Mouse (Mus musculus) hindbrain, embryonic 15.5 days (tissue): ENCODE results near the gene Mrpl2. TPM values are rescaled to one million over a fixed set of nuclear protein-coding genes. Genes with fewer than 3 reads are reported as not detected.

Experiments
- ATAC-seq: fragments of 200-750 bp; cut with Nextera tagmentation; 2 replicates; pipeline ENCODE4 v1.8.0; 2017; ENCODE audit warnings: low read depth, moderate number of reproducible peaks, moderate TSS enrichment; ENCODE audit not compliant: low FRiP score
- H3K27ac ChIP-seq: fragments of 300-500 bp; sonication (generic); replicated peaks from 2 replicates; pipeline ENCODE4 v1.5.1; 2015; ENCODE audit warnings: mild to moderate bottlenecking, inconsistent platforms
- H3K27me3 ChIP-seq: fragments of 300-500 bp; sonication (generic); 2 replicates; pipeline ENCODE4 v1.6.1; 2015; ENCODE audit warnings: control low read depth, inconsistent platforms
- H3K36me3 ChIP-seq: fragments of 300-500 bp; sonication (generic); 2 replicates; pipeline ENCODE4 v1.6.1; 2015; ENCODE audit warnings: control low read depth, inconsistent platforms
- H3K4me1 ChIP-seq: fragments of 300-500 bp; sonication (generic); replicated peaks from 2 replicates; pipeline ENCODE4 v1.6.1; 2015; ENCODE audit warnings: control low read depth, inconsistent platforms
- H3K4me2 ChIP-seq: fragments of 300-500 bp; sonication (generic); 2 replicates; pipeline ENCODE4 v1.6.1; 2015; ENCODE audit warnings: moderate library complexity, mild to moderate bottlenecking, inconsistent platforms
- H3K4me3 ChIP-seq: fragments of 300-500 bp; sonication (generic); 2 replicates; pipeline ENCODE4 v1.5.1; 2015; ENCODE audit warnings: mild to moderate bottlenecking, inconsistent platforms
- H3K9ac ChIP-seq: fragments of 300-500 bp; sonication (generic); 2 replicates; pipeline ENCODE4 v1.6.1; 2015; ENCODE audit warnings: inconsistent platforms
- H3K9me3 ChIP-seq: fragments of 300-500 bp; sonication (generic); 2 replicates; pipeline ENCODE4 v1.6.1; 2016; ENCODE audit warnings: control low read depth, inconsistent platforms
- WGBS: fragments of 180-500 bp; shearing (Covaris S2); methylation state at CpG from one replicate; pipeline ENCODE4 v1.1.7; 2015; 5-methylcytosine and 5-hydroxymethylcytosine counted together
- polyA plus RNA-seq: library from polyadenylated mRNA; unstranded; fragments of >200 nt; fragmentation: Nextera tagmentation; extraction: Ambion mirVana; gene quantifications from 2 replicates; pipeline ENCODE4 v1.2.1, GENCODE M21; 2015

Gene Mrpl2
- 64.3 TPM in 2 replicates for polyA plus RNA-seq

DNA sequence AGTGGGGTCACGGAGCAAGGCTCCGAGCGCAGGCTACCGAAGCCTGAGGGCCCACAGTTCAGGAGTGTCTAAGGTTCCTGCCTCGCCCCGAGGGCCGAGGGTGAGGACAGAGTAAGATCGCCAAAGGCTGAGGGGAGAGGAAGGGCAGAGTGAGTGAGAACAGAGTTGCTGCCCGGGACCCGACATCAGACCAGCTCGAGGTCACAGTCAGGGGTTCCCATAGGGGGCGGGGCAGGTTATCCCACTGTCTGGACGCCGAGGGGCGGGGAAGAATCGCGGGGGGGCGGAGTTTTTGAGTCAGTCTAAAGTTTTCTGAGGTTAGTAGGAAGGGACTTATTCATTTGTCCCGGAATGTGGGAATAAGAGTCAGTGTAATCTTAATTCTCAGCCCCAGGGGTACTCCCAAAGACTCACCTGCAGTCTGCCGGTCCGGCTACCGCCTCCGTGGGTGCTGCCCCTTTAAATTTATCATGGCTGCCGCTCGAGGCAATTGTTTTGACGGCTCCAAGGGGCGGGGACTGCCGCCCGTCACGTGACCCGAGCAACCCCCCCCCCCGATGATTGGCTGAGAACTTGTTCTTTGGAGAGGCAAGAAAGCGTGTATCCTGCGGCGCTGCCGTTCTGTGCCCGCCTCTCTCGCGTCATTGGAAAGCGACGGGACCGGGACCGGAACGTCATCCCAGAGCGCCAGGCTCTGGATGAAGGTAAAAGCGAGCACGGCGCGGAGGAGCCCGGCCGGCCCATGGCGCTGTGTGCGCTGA, at the start of gene Mrpl2, which contains the start of gene Klc4:
TSS of gene Mrpl2 (plus strand) at position 669 of the 761 bp plus-strand sequence.
TSS of gene Klc4 (minus strand) at position 462 of the 761 bp plus-strand sequence.
- no peaks in the 10 kb centered on the region for H3K9me3 ChIP-seq
- peak within 1 kb of the TSS; percentile 80 for H3K9ac ChIP-seq
- H3K4me3 ChIP-seq, result peak within 1 kb of the TSS; percentile 72
- peak within 1 kb of the TSS; percentile 93 for H3K27ac ChIP-seq
- H3K36me3 ChIP-seq, result peaks cover 7% of the 10 kb centered on the region; the same call in 1 of the 2 replicates
- ATAC-seq, result peak; percentile 71
- peaks cover 33% of the 10 kb centered on the region for H3K4me1 ChIP-seq
- H3K27me3 ChIP-seq, result no peaks in the 10 kb centered on the region
- peak within 1 kb of the TSS; percentile 80 for H3K4me2 ChIP-seq
- WGBS, result under 1% methylated on average over 53 of the region's 53 CpGs

DNA sequence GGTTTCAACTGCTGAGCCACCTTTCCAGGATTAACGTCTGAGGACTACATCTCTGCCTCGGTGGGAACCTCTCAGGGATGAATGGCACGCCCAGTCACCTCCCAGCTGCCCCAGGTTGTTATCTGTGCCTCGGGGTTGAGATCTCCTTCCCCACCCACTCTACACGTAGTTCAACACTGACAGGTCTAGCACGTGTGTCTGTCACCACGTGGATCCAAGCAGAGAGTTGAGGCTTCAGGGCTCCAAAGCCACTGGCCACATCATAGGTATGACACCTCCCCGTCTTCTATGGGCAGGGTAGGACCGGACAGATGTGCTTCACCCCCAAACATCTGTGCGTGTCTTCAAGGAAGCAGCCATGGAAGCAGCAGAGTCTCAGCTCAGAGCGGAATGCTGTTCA, 48.1 kb upstream of the Mrpl2 start:
- WGBS, result 95% methylated on average over 11 of the region's 11 CpGs
- Histone ChIP-seq H3K27me3 (no peaks in the 10 kb centered on the region), H3K4me3 (no peak overlapping the region), H3K4me1 (0 out of 2 replicates have a peak, but pooled peaks cover 5% of the 10 kb centered on the region), H3K36me3 (no peaks in the 10 kb centered on the region), H3K9me3 (no peaks in the 10 kb centered on the region), H3K9ac (no peak overlapping the region), H3K4me2 (no peak overlapping the region), H3K27ac (no peak overlapping the region)
- ATAC-seq, result no peak

DNA sequence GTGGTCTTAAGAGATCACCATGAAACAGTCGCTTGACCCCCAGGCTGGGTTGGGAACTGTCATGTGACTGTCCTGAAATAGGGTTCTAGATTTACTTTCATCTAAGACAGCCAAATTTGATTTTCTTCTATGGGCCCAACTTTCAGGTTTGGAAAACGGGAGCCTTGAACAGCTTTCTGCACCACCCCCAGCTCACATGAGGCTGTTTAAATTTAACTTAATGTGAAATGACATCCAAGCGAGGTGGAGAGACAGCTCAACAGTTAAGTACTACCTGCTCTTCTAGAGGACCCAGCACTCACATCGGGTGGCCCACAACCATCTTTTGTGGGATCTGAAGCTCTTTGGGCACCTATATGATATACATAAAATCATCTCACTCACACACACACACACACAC, 47.1 kb upstream of the Mrpl2 start:
- H3K27ac ChIP-seq, result no peak overlapping the region
- no peak overlapping the region for H3K9ac ChIP-seq
- H3K4me2 ChIP-seq, result no peak overlapping the region
- no peaks in the 10 kb centered on the region for H3K36me3 ChIP-seq
- no peak for ATAC-seq
- 87% methylated on average over 4 of the region's 4 CpGs for WGBS
- H3K27me3 ChIP-seq, result no peaks in the 10 kb centered on the region
- no peaks in the 10 kb centered on the region for H3K9me3 ChIP-seq
- H3K4me3 ChIP-seq, result no peak overlapping the region
- H3K4me1 ChIP-seq, result 0 out of 2 replicates have a peak, but pooled peaks cover 5% of the 10 kb centered on the region

DNA sequence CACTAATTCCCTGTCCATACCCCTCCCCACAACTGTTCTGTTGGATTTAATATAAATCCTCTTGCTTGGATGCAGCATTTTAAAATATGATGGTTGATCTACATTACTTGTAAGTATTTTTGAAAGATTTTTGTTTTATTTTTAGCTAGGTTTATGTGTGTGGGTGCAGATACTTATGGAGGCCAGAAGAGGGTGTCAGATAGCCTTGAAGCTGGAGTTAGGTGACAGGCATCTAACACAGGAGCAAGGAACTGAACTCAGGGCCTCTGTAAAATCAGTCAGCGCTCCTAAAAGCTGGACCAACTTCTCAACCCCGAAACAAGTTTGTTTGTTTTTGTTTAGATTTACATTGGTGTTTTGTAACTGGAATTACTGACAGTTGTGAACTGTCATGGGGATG, 45.5 kb upstream of the Mrpl2 start:
- Histone ChIP-seq H3K4me1 (peaks cover 8% of the 10 kb centered on the region), H3K36me3 (no peaks in the 10 kb centered on the region), H3K9me3 (no peaks in the 10 kb centered on the region), H3K27me3 (no peaks in the 10 kb centered on the region), H3K9ac (no peak overlapping the region), H3K27ac (no peak overlapping the region), H3K4me3 (no peak overlapping the region), H3K4me2 (no peak overlapping the region)
- ATAC-seq, result no peak
- WGBS, result 93% methylated on average over 2 of the region's 2 CpGs

DNA sequence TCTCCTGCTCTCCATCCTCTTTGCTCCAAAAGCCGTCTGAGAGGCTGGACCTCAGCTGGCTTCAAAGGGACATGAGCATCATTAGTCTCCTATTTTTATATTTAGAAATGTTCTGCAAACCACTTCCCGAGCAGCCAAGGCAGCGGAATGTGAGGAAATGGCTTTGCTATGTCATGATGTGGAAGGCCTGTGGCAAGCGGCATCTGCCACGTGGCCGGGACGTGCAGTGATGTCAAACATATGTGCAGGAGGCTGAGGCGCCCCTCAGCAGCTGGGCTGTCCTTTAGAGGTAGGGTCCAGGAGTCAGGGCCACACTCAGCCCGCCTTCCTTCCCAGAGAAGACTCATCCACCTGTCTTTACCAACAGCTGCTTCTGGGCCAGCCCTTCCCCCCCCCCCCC, 43.8 kb upstream of the Mrpl2 start:
- Histone ChIP-seq H3K9ac (no peak overlapping the region), H3K4me2 (no peak overlapping the region), H3K27me3 (no peaks in the 10 kb centered on the region), H3K36me3 (no peaks in the 10 kb centered on the region), H3K4me1 (peaks cover 14% of the 10 kb centered on the region), H3K27ac (no peak overlapping the region), H3K4me3 (no peak overlapping the region), H3K9me3 (no peaks in the 10 kb centered on the region)
- no peak for ATAC-seq
- 87% methylated on average over 9 of the region's 9 CpGs for WGBS

DNA sequence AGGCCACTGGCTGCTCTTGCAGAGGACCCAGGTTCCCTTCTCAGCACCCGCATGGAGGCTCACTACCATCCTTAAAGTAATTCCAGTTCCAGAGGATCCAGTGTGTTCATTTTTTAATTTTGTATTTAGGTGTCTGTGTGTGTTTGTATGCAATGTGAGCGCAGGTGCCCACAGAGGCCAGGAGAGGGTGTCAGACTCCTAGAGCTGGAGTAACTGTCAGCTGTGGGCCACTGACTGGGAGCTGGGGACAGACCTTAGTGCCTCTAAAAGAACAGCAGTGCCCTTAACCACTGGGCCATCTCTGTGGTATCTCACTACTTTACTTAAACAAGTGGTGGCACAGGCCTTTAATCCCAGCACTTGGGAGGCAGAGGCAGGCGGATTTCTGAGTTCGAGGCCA, 42.8 kb upstream of the Mrpl2 start:
- Histone ChIP-seq H3K4me2 (no peak overlapping the region), H3K9me3 (no peaks in the 10 kb centered on the region), H3K4me1 (peaks cover 20% of the 10 kb centered on the region), H3K9ac (no peak overlapping the region), H3K36me3 (no peaks in the 10 kb centered on the region), H3K27ac (no peak overlapping the region), H3K4me3 (no peak overlapping the region), H3K27me3 (no peaks in the 10 kb centered on the region)
- no peak for ATAC-seq
- WGBS, result 98% methylated on average over 4 of the region's 4 CpGs

DNA sequence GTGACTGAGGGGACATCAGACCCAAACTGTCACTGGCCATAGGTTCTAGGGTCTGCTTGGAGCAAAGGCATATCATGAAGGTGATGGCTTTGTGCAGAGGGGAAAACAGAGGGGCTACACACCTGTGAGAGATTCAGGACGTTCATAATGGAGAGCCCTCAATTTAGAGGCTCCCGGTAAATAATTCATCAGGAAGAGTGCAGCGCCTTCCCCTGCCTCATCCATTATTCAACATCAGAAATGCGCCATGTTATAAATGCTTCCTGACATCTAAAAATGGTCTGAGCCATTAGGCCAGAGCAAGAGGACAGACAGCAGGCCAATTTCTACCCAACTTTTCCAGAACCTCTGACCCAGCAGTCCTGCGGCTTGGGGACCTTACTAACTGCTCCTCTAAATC, 40.9 kb upstream of the Mrpl2 start:
- H3K36me3 ChIP-seq, result no peaks in the 10 kb centered on the region
- no peak for ATAC-seq
- 37% methylated on average over 5 of the region's 5 CpGs for WGBS

DNA sequence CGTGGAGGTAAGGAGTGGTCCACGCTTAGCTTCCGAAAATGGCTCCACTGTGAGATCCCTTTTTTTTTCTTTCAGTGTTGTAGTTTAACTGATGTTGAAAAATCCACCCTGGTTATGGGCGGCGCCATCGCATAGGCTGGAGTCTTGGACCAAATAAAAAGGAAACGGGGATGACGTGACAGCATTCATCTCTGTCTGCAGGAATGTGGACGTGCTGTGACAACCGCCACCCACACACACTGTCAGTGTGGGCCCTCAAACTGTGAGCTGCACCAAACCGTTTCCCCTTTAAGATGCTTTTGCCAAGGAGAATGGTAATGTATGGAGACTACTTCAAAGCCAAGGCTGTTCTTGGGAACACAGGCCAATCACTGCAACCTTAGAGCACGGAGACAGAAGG, 40.0 kb upstream of the Mrpl2 start:
- Histone ChIP-seq H3K4me1 (peaks cover 25% of the 10 kb centered on the region), H3K9me3 (no peaks in the 10 kb centered on the region), H3K27me3 (no peaks in the 10 kb centered on the region), H3K27ac (no peak overlapping the region), H3K9ac (no peak overlapping the region), H3K4me3 (no peak overlapping the region), H3K36me3 (no peaks in the 10 kb centered on the region), H3K4me2 (no peak overlapping the region)
- ATAC-seq, result no peak
- 75% methylated on average over 12 of the region's 12 CpGs for WGBS

More for the DNA sequence above, 40.9 kb upstream of the Mrpl2 start:
- no peaks in the 10 kb centered on the region for H3K9me3 ChIP-seq
- no peak overlapping the region for H3K4me2 ChIP-seq
- no peak overlapping the region for H3K27ac ChIP-seq
- no peaks in the 10 kb centered on the region for H3K27me3 ChIP-seq
- H3K9ac ChIP-seq, result no peak overlapping the region
- peaks cover 25% of the 10 kb centered on the region for H3K4me1 ChIP-seq
- H3K4me3 ChIP-seq, result no peak overlapping the region

DNA sequence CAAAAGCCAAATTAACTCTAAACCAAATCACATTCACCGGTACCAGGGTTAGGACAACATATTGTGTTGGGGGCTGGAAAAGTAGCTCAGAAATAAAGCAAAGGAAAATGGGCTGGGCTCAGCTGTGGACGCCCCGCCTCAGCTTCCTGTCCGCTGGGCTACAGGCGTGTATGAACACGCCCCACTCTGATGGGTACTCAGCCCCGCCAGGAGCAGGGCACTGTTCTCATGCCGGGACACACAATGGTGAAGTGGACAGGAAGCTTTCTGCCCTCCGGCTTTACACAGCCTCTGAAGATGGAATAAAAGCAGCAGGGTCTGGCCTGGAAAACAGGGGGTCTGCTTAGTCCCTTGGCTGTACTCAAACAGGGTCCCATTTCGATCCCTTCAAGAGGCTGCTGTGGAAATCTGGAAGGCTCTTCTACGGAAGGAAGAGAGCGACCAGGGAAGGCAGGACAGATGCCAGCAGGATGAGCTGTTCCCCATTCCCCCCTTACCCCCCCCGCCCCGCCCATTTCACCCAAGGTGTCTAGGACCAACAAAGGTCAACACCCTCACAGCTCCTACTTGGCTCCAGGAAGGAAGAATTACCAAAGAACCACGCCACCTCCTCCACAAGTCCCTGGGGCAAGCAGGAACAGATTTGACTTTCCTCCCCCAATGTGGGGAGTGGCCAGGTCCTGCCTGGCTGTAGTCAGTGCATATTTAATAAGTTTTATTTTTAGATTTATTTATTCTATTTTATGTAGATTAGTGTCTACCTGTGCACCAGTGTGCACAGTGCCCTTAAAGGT, 36.1 kb upstream of the Mrpl2 start:
- WGBS, result 63% methylated on average over 15 of the region's 15 CpGs
- no peaks in the 10 kb centered on the region for H3K27me3 ChIP-seq
- H3K9ac ChIP-seq, result no peak overlapping the region
- 0 out of 2 replicates have a peak, but pooled peaks have one; percentile 13 for ATAC-seq
- no peak overlapping the region for H3K27ac ChIP-seq
- no peak overlapping the region for H3K4me2 ChIP-seq
- no peaks in the 10 kb centered on the region for H3K9me3 ChIP-seq
- H3K4me1 ChIP-seq, result peaks cover 38% of the 10 kb centered on the region
- H3K4me3 ChIP-seq, result no peak overlapping the region
- H3K36me3 ChIP-seq, result no peaks in the 10 kb centered on the region

DNA sequence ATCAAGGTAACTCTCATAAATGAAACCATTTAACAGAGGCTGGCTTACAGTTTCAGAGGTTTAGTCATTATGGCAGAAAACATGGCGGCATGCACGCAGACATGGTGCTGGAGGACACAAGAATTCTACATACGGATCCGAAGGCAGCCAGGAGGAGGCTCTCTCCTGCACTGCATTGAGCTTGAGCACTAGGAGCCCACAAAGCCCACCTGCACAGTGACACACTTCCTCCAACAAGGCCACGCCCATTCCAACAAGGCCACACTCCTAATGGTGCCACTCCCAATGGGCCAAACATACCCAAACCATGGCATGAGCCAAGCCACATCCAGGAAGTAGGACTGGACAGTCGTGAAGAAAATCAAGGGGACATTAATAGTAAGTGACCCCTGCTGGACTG, 34.7 kb upstream of the Mrpl2 start:
- Histone ChIP-seq H3K4me1 (peaks cover 33% of the 10 kb centered on the region; the same call in 1 of the 2 replicates), H3K9me3 (no peaks in the 10 kb centered on the region)
- WGBS, result 94% methylated on average over 6 of the region's 6 CpGs

DNA sequence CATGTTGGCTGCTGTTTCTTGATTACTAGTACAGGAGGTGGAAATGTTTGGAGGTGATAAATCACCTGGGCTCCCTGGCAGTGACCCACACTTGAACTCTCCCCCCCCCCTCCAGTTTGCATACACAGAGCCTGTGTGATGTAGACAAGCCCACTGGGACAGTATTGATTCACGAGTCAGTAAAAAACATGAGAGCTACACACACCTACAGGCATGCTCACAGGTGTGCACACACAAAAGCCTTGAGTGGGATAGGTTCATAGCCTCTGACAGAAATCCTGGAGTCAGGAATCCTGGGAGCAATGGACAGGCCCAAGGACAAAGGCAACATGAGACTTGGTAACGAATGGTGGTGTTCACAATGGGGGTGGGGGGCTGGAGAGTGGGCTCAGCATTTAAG, 33.8 kb upstream of the Mrpl2 start:
- ATAC-seq, result no peak
- Histone ChIP-seq H3K4me2 (no peak overlapping the region), H3K4me1 (peaks cover 34% of the 10 kb centered on the region), H3K36me3 (no peaks in the 10 kb centered on the region), H3K9me3 (no peaks in the 10 kb centered on the region), H3K27ac (no peak overlapping the region), H3K9ac (no peak overlapping the region), H3K27me3 (no peaks in the 10 kb centered on the region), H3K4me3 (no peak overlapping the region)
- 56% methylated on average over 2 of the region's 2 CpGs for WGBS

More for the DNA sequence above, 34.7 kb upstream of the Mrpl2 start:
- H3K4me3 ChIP-seq, result no peak overlapping the region
- no peaks in the 10 kb centered on the region for H3K36me3 ChIP-seq
- no peak overlapping the region for H3K9ac ChIP-seq
- no peak overlapping the region for H3K27ac ChIP-seq
- no peak for ATAC-seq
- H3K4me2 ChIP-seq, result no peak overlapping the region
- H3K27me3 ChIP-seq, result no peaks in the 10 kb centered on the region

DNA sequence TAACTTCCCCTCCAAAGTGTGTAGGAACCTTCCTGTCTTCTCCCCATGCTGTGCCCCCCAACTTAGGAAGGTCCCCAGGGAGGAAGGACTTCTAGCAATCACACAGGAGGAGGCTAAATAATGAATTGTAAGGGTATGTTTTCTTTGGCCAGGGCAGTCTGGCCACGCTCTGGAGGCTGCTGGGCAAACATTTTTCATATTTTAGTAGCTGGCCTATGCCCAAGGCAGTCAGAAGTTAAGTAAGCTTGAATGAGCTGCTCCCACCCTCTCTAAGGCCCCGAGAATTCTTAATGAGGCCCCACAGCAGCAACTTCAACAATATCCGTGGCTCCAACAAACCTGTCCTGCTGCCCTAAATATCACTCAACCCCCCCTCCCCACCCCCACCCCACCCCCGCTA, 33.2 kb upstream of the Mrpl2 start:
- Histone ChIP-seq H3K27ac (no peak overlapping the region), H3K9ac (no peak overlapping the region), H3K36me3 (no peaks in the 10 kb centered on the region), H3K4me2 (no peak overlapping the region), H3K4me3 (no peak overlapping the region), H3K27me3 (no peaks in the 10 kb centered on the region), H3K9me3 (no peaks in the 10 kb centered on the region), H3K4me1 (peaks cover 32% of the 10 kb centered on the region)
- ATAC-seq, result no peak
- WGBS, result 37% methylated on average over 4 of the region's 4 CpGs
